Mouse (Mus musculus): ENCODE measurements at regions not wholly inside any gene's neighbourhood (a gene's known extent, or its start where the extent isn't known, plus 50 kb on each side); places are given as distances from the start of the nearest gene placed in this dataset.

DNA sequence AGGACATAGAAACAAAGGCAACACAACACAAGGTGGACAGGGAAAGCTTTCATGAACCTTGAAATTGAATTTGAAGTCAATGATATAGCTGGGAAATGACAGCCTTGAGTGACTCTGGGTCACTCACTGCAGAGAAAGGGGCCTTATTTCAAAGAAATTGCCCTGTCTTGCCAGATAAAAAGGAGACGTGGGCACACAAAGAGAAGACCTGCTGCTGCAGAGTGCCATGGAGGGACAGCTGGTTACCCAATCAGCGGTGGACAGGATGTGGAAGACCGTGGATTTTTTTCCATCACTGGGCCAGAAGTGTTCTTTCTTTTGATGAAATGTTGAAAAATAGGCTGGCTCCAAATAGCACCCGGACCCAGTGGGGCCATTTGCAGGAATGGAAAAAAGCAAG, 77.8 kb upstream of the Epha4 start:
- no peak for DNase-seq
- intact Hi-C loops (cut with DNase I) = no loop called here

DNA sequence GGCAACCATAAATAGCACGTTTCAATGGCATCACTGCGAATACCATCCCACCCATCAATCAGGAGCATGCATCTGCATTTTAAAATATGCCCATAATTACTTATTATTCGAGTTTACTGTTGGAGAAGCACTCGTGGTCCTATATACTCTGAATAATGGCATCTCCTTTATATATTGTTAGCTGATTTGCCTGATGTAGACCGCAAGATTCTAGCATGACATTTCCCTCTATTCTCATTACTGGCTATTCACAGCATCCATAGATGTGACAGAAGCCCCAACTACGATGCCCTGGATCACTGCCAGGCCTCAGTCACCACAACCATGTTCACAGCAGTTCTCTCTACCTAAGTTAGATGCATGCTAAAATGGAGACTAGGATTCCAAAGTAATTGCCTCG, 77.4 kb upstream of the Epha4 start:
- intact Hi-C loops (cut with DNase I) = no loop called here
- no peak for DNase-seq

DNA sequence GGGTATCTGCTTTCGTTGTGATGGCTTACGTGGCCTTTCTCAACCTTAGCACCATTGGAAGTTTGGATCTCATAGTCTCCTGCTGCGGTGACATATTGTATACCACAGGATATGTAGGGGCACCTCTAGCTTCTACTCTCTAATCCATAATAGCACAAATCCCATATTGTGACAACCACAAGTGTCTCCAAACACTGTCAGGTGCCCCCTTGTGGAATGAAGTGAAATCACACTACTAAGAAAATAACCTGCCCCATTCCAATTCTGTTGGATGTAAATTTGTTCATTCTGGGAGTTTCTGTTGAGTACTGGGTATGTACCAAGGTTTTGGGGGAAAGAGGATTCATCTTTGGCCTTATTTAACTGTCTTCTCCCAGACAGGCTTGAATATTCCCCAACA, 74.5 kb upstream of the Epha4 start:
- intact Hi-C loops (cut with DNase I) = no loop called here
- DNase-seq = no peak

DNA sequence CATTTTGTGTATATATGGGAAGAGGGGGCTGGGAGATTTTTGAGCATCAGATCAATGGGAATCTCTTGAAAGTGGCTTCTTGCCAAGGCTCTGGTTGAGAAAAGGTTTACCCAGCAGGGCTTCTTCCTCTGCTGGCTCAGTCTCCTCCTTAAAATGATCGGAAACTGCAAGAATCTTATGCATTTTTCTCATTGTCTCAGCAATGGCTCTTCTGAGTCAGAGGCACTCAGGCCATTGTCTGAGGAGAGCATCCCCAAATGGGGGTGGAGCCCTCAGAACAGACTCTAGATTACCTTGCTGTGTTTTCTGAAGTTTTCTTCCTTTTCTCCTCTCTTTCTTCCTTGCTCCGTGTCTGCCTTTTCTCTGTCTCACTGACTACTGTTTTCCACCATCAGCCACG, 70.6 kb upstream of the Epha4 start:
- intact Hi-C loops (cut with DNase I) = no loop called here
- no peak for DNase-seq

DNA sequence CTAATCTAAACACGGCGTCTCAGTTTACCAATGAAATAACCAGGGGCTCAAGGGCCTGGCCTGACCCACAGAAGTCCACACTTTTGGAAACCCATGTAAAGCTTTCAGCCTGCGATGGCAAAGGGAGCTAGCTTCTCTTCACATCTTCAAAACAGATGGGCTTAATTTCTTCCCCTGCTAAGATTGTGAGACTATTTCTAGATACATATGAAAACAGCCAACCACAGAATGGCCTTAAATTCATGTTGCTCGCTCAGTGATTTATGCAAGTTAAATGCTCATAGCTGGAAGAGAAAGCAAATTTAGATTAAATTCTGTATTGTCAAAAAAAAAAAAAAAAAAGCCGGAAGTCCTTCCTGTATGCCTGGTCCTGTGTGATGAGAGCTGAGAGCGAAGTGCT, 53.2 kb upstream of the Epha4 start:
- intact Hi-C loops (cut with DNase I) = no loop called here

DNA sequence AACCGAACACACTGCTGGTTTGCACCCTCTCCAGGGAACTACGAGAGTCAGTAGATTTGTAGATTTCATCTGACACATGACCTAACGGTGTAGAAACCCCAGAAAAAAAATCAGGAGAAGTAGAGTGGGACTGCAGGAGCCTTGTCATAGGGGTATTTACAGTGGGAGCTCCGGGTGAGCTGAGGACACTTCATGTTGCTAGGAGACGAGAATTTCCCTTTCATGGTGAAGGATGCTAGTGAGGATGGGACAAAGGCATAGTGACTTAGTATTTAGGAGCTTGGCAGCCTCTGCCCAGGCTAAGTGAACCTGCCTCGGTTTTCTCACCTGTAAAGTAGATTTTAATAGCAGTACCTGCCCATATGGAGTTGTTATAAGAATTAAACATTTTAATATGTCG, 52.8 kb upstream of the Epha4 start:
- no peak for DNase-seq
- intact Hi-C loops (cut with DNase I) = no loop called here

More for the DNA sequence above, 53.2 kb upstream of the Epha4 start:
- DNase-seq = no peak
